Mouse (Mus musculus): ENCODE results near the gene Xlr3b. TPM values are rescaled to one million over a fixed set of nuclear protein-coding genes. Genes with fewer than 3 reads are reported as not detected.
"Not testable (repeated sequence)": the region's sequence is repeated elsewhere in the genome, so short reads cannot be mapped to it uniquely, and the experiment has no call there.

Gene Xlr3b
- total RNA-seq (2015) (3.9 and 8.3 TPM in 2 replicates), total RNA-seq (2017) (2.9 and 3.3 TPM in 2 replicates)

- not testable (repeated sequence) for ATAC-seq (ENCODE audit: poor library complexity, severe bottlenecking)
These were observed at the start of gene Xlr3b for GRCm38 (mm10) chrX:73191934-73192333. TSS of gene Xlr3b (plus strand) at chrX:73192207.

GRCm38 (mm10) chrX:73143218-73143618 lies 48.8 kb upstream of the Xlr3b start:
- ATAC-seq (ENCODE audit: poor library complexity, severe bottlenecking) = not testable (repeated sequence)

- ATAC-seq (ENCODE audit: poor library complexity, severe bottlenecking) = not testable (repeated sequence)
These were observed 43.5 kb upstream of the Xlr3b start, which contains the start of gene Xlr5b for GRCm38 (mm10) chrX:73148496-73148895. TSS of gene Xlr5b (plus strand) at chrX:73148796.

GRCm38 (mm10) chrX:73149350-73149749 lies 42.7 kb upstream of the Xlr3b start, which contains the start of gene DXBay18:
TSS of gene DXBay18 (minus strand) at chrX:73149450.
- not testable (repeated sequence) for ATAC-seq (ENCODE audit: poor library complexity, severe bottlenecking)

GRCm38 (mm10) chrX:73176889-73177288 lies 15.1 kb upstream of the Xlr3b start, which contains the start of gene Spin2d:
TSS of gene Spin2d (minus strand) at chrX:73176989.
- not testable (repeated sequence) for ATAC-seq (ENCODE audit: poor library complexity, severe bottlenecking)

GRCm38 (mm10) chrX:73213819-73214564 lies 22.0 kb downstream of the Xlr3b start, which contains the start of gene Xlr4b:
TSS of gene Xlr4b (plus strand) at chrX:73214333.
- ATAC-seq (ENCODE audit: poor library complexity, severe bottlenecking) = not testable (repeated sequence)

GRCm38 (mm10) chrX:73225365-73225764 lies 33.4 kb downstream of the Xlr3b start:
- ATAC-seq (ENCODE audit: poor library complexity, severe bottlenecking) = no peak

- peak; percentile 94 for ATAC-seq (ENCODE audit: poor library complexity, severe bottlenecking)
These were observed 36.1 kb downstream of the Xlr3b start, which contains the start of gene F8a for GRCm38 (mm10) chrX:73227914-73228605. TSS of gene F8a (plus strand) at chrX:73228291.

GRCm38 (mm10) chrX:73228606-73229214 lies 36.7 kb downstream of the Xlr3b start:
- ATAC-seq (ENCODE audit: poor library complexity, severe bottlenecking) = peak; percentile 50

- ATAC-seq (ENCODE audit: poor library complexity, severe bottlenecking) = no peak
These were observed 37.3 kb downstream of the Xlr3b start for GRCm38 (mm10) chrX:73229288-73229687.

GRCm38 (mm10) chrX:73242821-73243325 lies 50.9 kb downstream of the Xlr3b start, which contains the start of gene Xlr4c:
TSS of gene Xlr4c (minus strand) at chrX:73243130.
- not testable (repeated sequence) for ATAC-seq (ENCODE audit: poor library complexity, severe bottlenecking)

Other genes with a start within 250 kb of the Xlr3b start
- gene Zfp185, start 204.9 kb upstream of the Xlr3b start, total RNA-seq (2015) = not detected in 2 replicates
- not detected in 2 replicates for gene Zfp185, start 204.9 kb upstream of the Xlr3b start, total RNA-seq (2017)
- not detected in 2 replicates for gene Pnma5, start 155.1 kb upstream of the Xlr3b start, total RNA-seq (2015)
- gene Pnma5, start 155.1 kb upstream of the Xlr3b start, total RNA-seq (2017) = not detected in 2 replicates
- gene Pnma3, start 127.4 kb upstream of the Xlr3b start, total RNA-seq (2015) = not detected in 2 replicates
- not detected in 2 replicates for gene Pnma3, start 127.4 kb upstream of the Xlr3b start, total RNA-seq (2017)
- 6.4 and 9.1 TPM in 2 replicates for gene Xlr4a, start 109.7 kb upstream of the Xlr3b start, total RNA-seq (2015)
- 0.45 and 7.4 TPM in 2 replicates for gene Xlr4a, start 109.7 kb upstream of the Xlr3b start, total RNA-seq (2017)
- gene Xlr3a, start 95.1 kb upstream of the Xlr3b start, total RNA-seq (2015) = not detected in 2 replicates
- gene Xlr3a, start 95.1 kb upstream of the Xlr3b start, total RNA-seq (2017) = 0.22 and 0.37 TPM in 2 replicates
- not detected in 2 replicates for gene Gm14685, start 75.2 kb upstream of the Xlr3b start, total RNA-seq (2015)
- gene Gm14685, start 75.2 kb upstream of the Xlr3b start, total RNA-seq (2017) = not detected in 2 replicates
- not detected in 2 replicates for gene Xlr5b, start 43.4 kb upstream of the Xlr3b start, total RNA-seq (2015)
- not detected in 2 replicates for gene Xlr5b, start 43.4 kb upstream of the Xlr3b start, total RNA-seq (2017)
- not detected in 2 replicates for gene DXBay18, start 42.8 kb upstream of the Xlr3b start, total RNA-seq (2015)
- gene DXBay18, start 42.8 kb upstream of the Xlr3b start, total RNA-seq (2017) = not detected in 2 replicates
- not detected in 2 replicates for gene Spin2d, start 15.2 kb upstream of the Xlr3b start, total RNA-seq (2015)
- gene Spin2d, start 15.2 kb upstream of the Xlr3b start, total RNA-seq (2017) = not detected in 2 replicates
- gene Xlr4b, start 22.1 kb downstream of the Xlr3b start, total RNA-seq (2015) = 7.1 and 12.5 TPM in 2 replicates
- gene Xlr4b, start 22.1 kb downstream of the Xlr3b start, total RNA-seq (2017) = 8.4 and 10.8 TPM in 2 replicates
- 4.0 and 4.7 TPM in 2 replicates for gene F8a, start 36.1 kb downstream of the Xlr3b start, total RNA-seq (2015)
- 3.9 and 4.1 TPM in 2 replicates for gene F8a, start 36.1 kb downstream of the Xlr3b start, total RNA-seq (2017)
- gene Xlr4c, start 50.9 kb downstream of the Xlr3b start, total RNA-seq (2015) = 2.3 and 2.8 TPM in 2 replicates
- gene Xlr4c, start 50.9 kb downstream of the Xlr3b start, total RNA-seq (2017) = 6.5 and 9.3 TPM in 2 replicates
- gene Xlr3c, start 73.2 kb downstream of the Xlr3b start, total RNA-seq (2015) = not detected in 2 replicates
- gene Xlr3c, start 73.2 kb downstream of the Xlr3b start, total RNA-seq (2017) = 0.07 TPM in 1 of 2 replicates, not detected in the other
- not detected in 2 replicates for gene Xlr5a, start 100.8 kb downstream of the Xlr3b start, total RNA-seq (2015)
- not detected in 2 replicates for gene Xlr5a, start 100.8 kb downstream of the Xlr3b start, total RNA-seq (2017)
- not detected in 2 replicates for gene Xlr5c, start 100.8 kb downstream of the Xlr3b start, total RNA-seq (2015)
- gene Xlr5c, start 100.8 kb downstream of the Xlr3b start, total RNA-seq (2017) = not detected in 2 replicates
- not detected in 2 replicates for gene Gm45015, start 144.6 kb downstream of the Xlr3b start, total RNA-seq (2015)
- not detected in 2 replicates for gene Gm45015, start 144.6 kb downstream of the Xlr3b start, total RNA-seq (2017)
- 5.3 and 6.8 TPM in 2 replicates for gene Zfp275, start 150.4 kb downstream of the Xlr3b start, total RNA-seq (2015)
- 3.5 and 4.3 TPM in 2 replicates for gene Zfp275, start 150.4 kb downstream of the Xlr3b start, total RNA-seq (2017)
- gene Gm18336, start 206.5 kb downstream of the Xlr3b start, total RNA-seq (2015) = not detected in 2 replicates
- gene Gm18336, start 206.5 kb downstream of the Xlr3b start, total RNA-seq (2017) = not detected in 2 replicates
- gene Zfp92, start 218.9 kb downstream of the Xlr3b start, total RNA-seq (2015) = not detected in 2 replicates
- gene Zfp92, start 218.9 kb downstream of the Xlr3b start, total RNA-seq (2017) = not detected in 2 replicates
- not detected in 2 replicates for gene Trex2, start 243.1 kb downstream of the Xlr3b start, total RNA-seq (2015)
- gene Trex2, start 243.1 kb downstream of the Xlr3b start, total RNA-seq (2017) = not detected in 2 replicates

Measured in megakaryocyte, adult 5-6 weeks (primary cell).